Mouse (Mus musculus): ENCODE results near the gene 1700025G04Rik. TPM values are rescaled to one million over a fixed set of nuclear protein-coding genes. Genes with fewer than 3 reads are reported as not detected.

Gene 1700025G04Rik
- polyA plus RNA-seq, 1 experiment from 2014 or later: 25.8 TPM

- WGBS: 89% methylated on average over 2 of the region's 2 CpGs
- TF ChIP-seq CTCF (IDR thresholded peaks at IDR 0.05; ENCODE audit: low read depth): no peak
- ATAC-seq: no peak
Measured at GRCm38 (mm10) chr1:151964811-151965210, 125.1 kb downstream of the 1700025G04Rik start.

GRCm38 (mm10) chr1:151963248-151963647 is 126.7 kb downstream of the 1700025G04Rik start:
- H3K9me3 ChIP-seq (ENCODE audit: control insufficient read depth): no peaks in the 10 kb centered on the region
- no peak for ATAC-seq
- H3K4me2 ChIP-seq (replicated peaks; ENCODE audit: low read depth): no peak overlapping the region
- no peaks in the 10 kb centered on the region for H3K27me3 ChIP-seq (replicated peaks; ENCODE audit: control insufficient read depth, insufficient read depth, low read length)
- 66% methylated on average over 7 of the region's 7 CpGs for WGBS
- H3K4me3 ChIP-seq (ENCODE audit: low read depth, low read length): no peak overlapping the region
- H3K27ac ChIP-seq (ENCODE audit: low read depth, low read length): no peak overlapping the region
- no peaks in the 10 kb centered on the region; the same call in 1 of the 2 replicates for H3K4me1 ChIP-seq (replicated peaks; ENCODE audit: control insufficient read depth, insufficient read depth, low read length)
- no peaks in the 10 kb centered on the region for H3K36me3 ChIP-seq (ENCODE audit: control insufficient read depth, insufficient read depth)
- H3K9ac ChIP-seq (ENCODE audit: low read depth, low read length): no peak overlapping the region
- no peak for TF ChIP-seq CTCF (IDR thresholded peaks at IDR 0.05; ENCODE audit: low read depth)

More at GRCm38 (mm10) chr1:151964811-151965210, 125.1 kb downstream of the 1700025G04Rik start:
- no peaks in the 10 kb centered on the region for H3K27me3 ChIP-seq (replicated peaks; ENCODE audit: control insufficient read depth, insufficient read depth, low read length)
- no peak overlapping the region for H3K9ac ChIP-seq (ENCODE audit: low read depth, low read length)
- no peak overlapping the region for H3K4me3 ChIP-seq (ENCODE audit: low read depth, low read length)
- H3K4me2 ChIP-seq (replicated peaks; ENCODE audit: low read depth): no peak overlapping the region
- no peak overlapping the region for H3K27ac ChIP-seq (ENCODE audit: low read depth, low read length)
- H3K9me3 ChIP-seq (ENCODE audit: control insufficient read depth): no peaks in the 10 kb centered on the region
- H3K36me3 ChIP-seq (ENCODE audit: control insufficient read depth, insufficient read depth): no peaks in the 10 kb centered on the region
- no peaks in the 10 kb centered on the region for H3K4me1 ChIP-seq (replicated peaks; ENCODE audit: control insufficient read depth, insufficient read depth, low read length)

DNA sequence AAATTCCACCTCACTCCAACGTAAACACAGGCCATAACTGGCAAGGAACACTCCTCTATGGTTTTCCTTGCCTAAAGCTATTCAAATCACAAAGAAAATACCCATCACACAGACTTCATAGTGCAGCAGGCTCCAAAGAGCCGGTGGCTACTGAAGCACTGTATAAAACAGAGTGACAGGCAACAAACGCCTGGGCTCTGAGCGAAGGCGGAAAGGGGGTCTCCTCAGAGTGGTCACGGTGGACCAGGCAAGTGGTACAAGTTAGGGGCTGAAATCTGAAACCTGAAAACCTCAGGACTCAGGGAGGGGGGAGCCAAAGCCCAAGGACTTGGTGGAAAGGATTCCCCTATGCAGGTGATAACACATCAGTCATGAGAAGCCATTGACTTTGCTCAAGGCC is 127.8 kb downstream of the 1700025G04Rik start:
- Histone ChIP-seq H3K4me2 (replicated peaks; ENCODE audit: low read depth) (no peak overlapping the region), H3K4me1 (replicated peaks; ENCODE audit: control insufficient read depth, insufficient read depth, low read length) (no peaks in the 10 kb centered on the region; the same call in 1 of the 2 replicates), H3K27me3 (replicated peaks; ENCODE audit: control insufficient read depth, insufficient read depth, low read length) (no peaks in the 10 kb centered on the region), H3K9me3 (ENCODE audit: control insufficient read depth) (no peaks in the 10 kb centered on the region), H3K27ac (ENCODE audit: low read depth, low read length) (no peak overlapping the region), H3K9ac (ENCODE audit: low read depth, low read length) (no peak overlapping the region), H3K4me3 (ENCODE audit: low read depth, low read length) (no peak overlapping the region), H3K36me3 (ENCODE audit: control insufficient read depth, insufficient read depth) (no peaks in the 10 kb centered on the region)
- WGBS: 66% methylated on average over 6 of the region's 6 CpGs
- no peak for ATAC-seq
- TF ChIP-seq CTCF (IDR thresholded peaks at IDR 0.05; ENCODE audit: low read depth): no peak

DNA sequence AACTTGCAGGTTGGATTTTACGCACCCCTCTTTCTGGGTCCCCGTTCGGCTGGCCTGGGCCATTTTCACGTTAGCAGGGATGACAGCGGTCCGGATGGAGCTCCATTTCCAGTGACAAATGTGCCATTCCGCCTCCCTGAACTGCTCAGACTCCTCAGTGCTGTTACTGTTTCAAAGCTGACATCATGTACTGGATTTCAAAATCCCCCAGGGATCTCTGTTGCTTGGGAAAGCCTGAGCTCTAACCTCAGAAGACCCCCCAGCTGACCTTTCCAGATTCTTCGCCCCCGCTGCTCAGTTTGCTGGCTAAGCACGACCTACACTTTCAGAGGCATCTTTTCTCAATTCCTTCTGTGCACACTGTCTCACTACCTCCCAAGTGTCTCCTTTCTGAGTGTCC is 128.7 kb downstream of the 1700025G04Rik start:
- no peaks in the 10 kb centered on the region for H3K27me3 ChIP-seq (replicated peaks; ENCODE audit: control insufficient read depth, insufficient read depth, low read length)
- H3K9ac ChIP-seq (ENCODE audit: low read depth, low read length): no peak overlapping the region
- no peak for ATAC-seq
- no peak overlapping the region for H3K4me3 ChIP-seq (ENCODE audit: low read depth, low read length)
- 88% methylated on average over 10 of the region's 10 CpGs for WGBS
- H3K36me3 ChIP-seq (ENCODE audit: control insufficient read depth, insufficient read depth): no peaks in the 10 kb centered on the region
- H3K4me2 ChIP-seq (replicated peaks; ENCODE audit: low read depth): no peak overlapping the region
- TF ChIP-seq CTCF (IDR thresholded peaks at IDR 0.05; ENCODE audit: low read depth): no peak
- no peaks in the 10 kb centered on the region; the same call in 1 of the 2 replicates for H3K4me1 ChIP-seq (replicated peaks; ENCODE audit: control insufficient read depth, insufficient read depth, low read length)
- no peak overlapping the region for H3K27ac ChIP-seq (ENCODE audit: low read depth, low read length)
- no peaks in the 10 kb centered on the region for H3K9me3 ChIP-seq (ENCODE audit: control insufficient read depth)

- Histone ChIP-seq H3K27me3 (replicated peaks; ENCODE audit: control insufficient read depth, insufficient read depth, low read length) (no peaks in the 10 kb centered on the region), H3K36me3 (ENCODE audit: control insufficient read depth, insufficient read depth) (no peaks in the 10 kb centered on the region), H3K4me3 (ENCODE audit: low read depth, low read length) (no peak overlapping the region), H3K9me3 (ENCODE audit: control insufficient read depth) (no peaks in the 10 kb centered on the region), H3K27ac (ENCODE audit: low read depth, low read length) (no peak overlapping the region), H3K4me2 (replicated peaks; ENCODE audit: low read depth) (no peak overlapping the region), H3K4me1 (replicated peaks; ENCODE audit: control insufficient read depth, insufficient read depth, low read length) (no peaks in the 10 kb centered on the region; the same call in 1 of the 2 replicates), H3K9ac (ENCODE audit: low read depth, low read length) (no peak overlapping the region)
- TF ChIP-seq CTCF (IDR thresholded peaks at IDR 0.05; ENCODE audit: low read depth): no peak
- no peak for ATAC-seq
- 67% methylated on average over 3 of the region's 3 CpGs for WGBS
Measured at GRCm38 (mm10) chr1:151959010-151959409, 130.9 kb downstream of the 1700025G04Rik start.

- no peak for TF ChIP-seq CTCF (IDR thresholded peaks at IDR 0.05; ENCODE audit: low read depth)
- WGBS: 74% methylated on average over 3 of the region's 3 CpGs
- ATAC-seq: no peak
Measured at GRCm38 (mm10) chr1:151958442-151958841, 131.5 kb downstream of the 1700025G04Rik start.

GRCm38 (mm10) chr1:151957669-151958068 is 132.3 kb downstream of the 1700025G04Rik start:
- H3K27me3 ChIP-seq (replicated peaks; ENCODE audit: control insufficient read depth, insufficient read depth, low read length): no peaks in the 10 kb centered on the region
- WGBS: 58% methylated on average over 7 of the region's 7 CpGs
- H3K36me3 ChIP-seq (ENCODE audit: control insufficient read depth, insufficient read depth): no peaks in the 10 kb centered on the region
- TF ChIP-seq CTCF (IDR thresholded peaks at IDR 0.05; ENCODE audit: low read depth): no peak
- no peaks in the 10 kb centered on the region for H3K9me3 ChIP-seq (ENCODE audit: control insufficient read depth)
- H3K9ac ChIP-seq (ENCODE audit: low read depth, low read length): no peak overlapping the region
- H3K27ac ChIP-seq (ENCODE audit: low read depth, low read length): no peak overlapping the region
- ATAC-seq: no peak
- H3K4me3 ChIP-seq (ENCODE audit: low read depth, low read length): no peak overlapping the region
- no peaks in the 10 kb centered on the region; the same call in 1 of the 2 replicates for H3K4me1 ChIP-seq (replicated peaks; ENCODE audit: control insufficient read depth, insufficient read depth, low read length)
- H3K4me2 ChIP-seq (replicated peaks; ENCODE audit: low read depth): no peak overlapping the region

More at GRCm38 (mm10) chr1:151958442-151958841, 131.5 kb downstream of the 1700025G04Rik start:
- Histone ChIP-seq H3K36me3 (ENCODE audit: control insufficient read depth, insufficient read depth) (no peaks in the 10 kb centered on the region), H3K9ac (ENCODE audit: low read depth, low read length) (no peak overlapping the region), H3K9me3 (ENCODE audit: control insufficient read depth) (no peaks in the 10 kb centered on the region), H3K4me2 (replicated peaks; ENCODE audit: low read depth) (no peak overlapping the region), H3K4me3 (ENCODE audit: low read depth, low read length) (no peak overlapping the region), H3K27ac (ENCODE audit: low read depth, low read length) (no peak overlapping the region), H3K4me1 (replicated peaks; ENCODE audit: control insufficient read depth, insufficient read depth, low read length) (no peaks in the 10 kb centered on the region; the same call in 1 of the 2 replicates), H3K27me3 (replicated peaks; ENCODE audit: control insufficient read depth, insufficient read depth, low read length) (no peaks in the 10 kb centered on the region)
